Mouse (Mus musculus): Measurements from ENCODE around the gene Gli2.
A peak's percentile ranks its signal among the peaks of the same experiment; 100 is the strongest.

Gli2 gene

GRCm38 (mm10) chr1:118940269-118940840, 113.1 kb downstream of the Gli2 start:
- no peak for DNase-seq

GRCm38 (mm10) chr1:118938206-118938605, 115.2 kb downstream of the Gli2 start:
- DNase-seq = no peak

GRCm38 (mm10) chr1:118936108-118936507, 117.3 kb downstream of the Gli2 start:
- no peak for DNase-seq

- DNase-seq = no peak
Observed at GRCm38 (mm10) chr1:118935518-118935917, 117.9 kb downstream of the Gli2 start.

- DNase-seq = no peak
Observed at GRCm38 (mm10) chr1:118932167-118932566, 121.3 kb downstream of the Gli2 start.

- no peak for DNase-seq
Observed at GRCm38 (mm10) chr1:118927543-118928354, 125.7 kb downstream of the Gli2 start.

GRCm38 (mm10) chr1:118926556-118926955, 126.9 kb downstream of the Gli2 start:
- no peak for DNase-seq

GRCm38 (mm10) chr1:118922189-118922588, 131.2 kb downstream of the Gli2 start:
- DNase-seq = peak; percentile 20 to 50

GRCm38 (mm10) chr1:118917520-118918220, 135.7 kb downstream of the Gli2 start:
- DNase-seq = peak; percentile 55 to 63

GRCm38 (mm10) chr1:118916477-118917075, 136.8 kb downstream of the Gli2 start:
- peak in 1 of 2 experiments; percentile 28 for DNase-seq

GRCm38 (mm10) chr1:118913414-118914385, 139.7 kb downstream of the Gli2 start:
- DNase-seq = no peak

- DNase-seq = no peak
Observed at GRCm38 (mm10) chr1:118912929-118913328, 140.5 kb downstream of the Gli2 start.

GRCm38 (mm10) chr1:118911427-118911727, 142.0 kb downstream of the Gli2 start:
- no peak for DNase-seq

GRCm38 (mm10) chr1:118910693-118911426, 142.6 kb downstream of the Gli2 start:
- no peak for DNase-seq

- DNase-seq = peak in 1 of 2 experiments; percentile 16
Observed at GRCm38 (mm10) chr1:118909051-118909450, 144.4 kb downstream of the Gli2 start.

- no peak for DNase-seq
Observed at GRCm38 (mm10) chr1:118907574-118907973, 145.8 kb downstream of the Gli2 start.

- no peak for DNase-seq
Observed at GRCm38 (mm10) chr1:118905319-118905718, 148.1 kb downstream of the Gli2 start.

- DNase-seq = no peak
Observed at GRCm38 (mm10) chr1:118904909-118905308, 148.5 kb downstream of the Gli2 start.

- DNase-seq = no peak
Observed at GRCm38 (mm10) chr1:118904431-118904830, 149.0 kb downstream of the Gli2 start.

GRCm38 (mm10) chr1:118903742-118904141, 149.7 kb downstream of the Gli2 start:
- DNase-seq = no peak

- DNase-seq = no peak
Observed at GRCm38 (mm10) chr1:118901868-118902586, 151.4 kb downstream of the Gli2 start.

All from cerebellum, postnatal 25 days (tissue).